Mouse (Mus musculus): ENCODE measurements around the gene Ubox5. TPM values are rescaled to one million over a fixed set of nuclear protein-coding genes. Genes with fewer than 3 reads are reported as not detected.

Ubox5 gene
- polyA plus RNA-seq, 1 experiment from 2014 or later, result 10.8 TPM

DNA sequence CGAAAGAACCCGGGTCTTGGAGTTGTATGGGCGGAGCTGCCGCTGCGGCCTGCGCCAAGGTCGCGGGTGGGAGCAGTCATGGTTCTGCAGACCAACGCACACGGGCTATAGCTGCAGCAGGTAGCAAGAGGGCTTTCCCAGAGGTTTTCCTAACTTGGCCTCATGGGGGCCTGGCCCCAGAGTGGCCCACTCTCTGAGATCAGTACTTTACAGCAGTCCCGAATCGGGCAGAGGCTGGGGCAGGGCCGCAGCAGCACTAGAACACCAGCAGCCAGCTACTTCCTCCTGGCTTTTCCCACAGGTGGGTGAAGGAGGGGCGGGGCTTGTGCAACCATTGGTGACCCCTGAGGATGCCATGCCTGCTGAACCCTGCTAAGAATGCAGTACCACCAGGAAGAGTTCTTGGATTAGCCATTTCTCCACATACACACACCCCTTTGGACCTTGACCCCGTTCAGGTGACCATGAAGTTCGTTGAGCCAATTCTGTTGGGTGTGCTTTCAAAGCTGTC, 8.3 kb upstream of the Ubox5 start:
- 26% methylated on average over 16 of the region's 16 CpGs for WGBS
- Histone ChIP-seq H3K27me3 (ENCODE audit: control insufficient read depth, insufficient read depth, low read depth, low read length) (peaks cover 37% of the 10 kb centered on the region), H3K4me2 (ENCODE audit: low read depth, low read length) (no peak overlapping the region), H3K4me1 (replicated peaks; ENCODE audit: control insufficient read depth, insufficient read depth, low read length) (peaks cover 17% of the 10 kb centered on the region), H3K27ac (ENCODE audit: low read length) (no peak overlapping the region), H3K36me3 (ENCODE audit: control insufficient read depth, insufficient read depth, low read length) (no peaks in the 10 kb centered on the region), H3K4me3 (ENCODE audit: low read length) (no peak overlapping the region), H3K9me3 (ENCODE audit: control insufficient read depth, low read length) (no peaks in the 10 kb centered on the region), H3K9ac (ENCODE audit: low read length) (no peak overlapping the region)
- ATAC-seq (ENCODE audit: low read depth), result no peak

DNA sequence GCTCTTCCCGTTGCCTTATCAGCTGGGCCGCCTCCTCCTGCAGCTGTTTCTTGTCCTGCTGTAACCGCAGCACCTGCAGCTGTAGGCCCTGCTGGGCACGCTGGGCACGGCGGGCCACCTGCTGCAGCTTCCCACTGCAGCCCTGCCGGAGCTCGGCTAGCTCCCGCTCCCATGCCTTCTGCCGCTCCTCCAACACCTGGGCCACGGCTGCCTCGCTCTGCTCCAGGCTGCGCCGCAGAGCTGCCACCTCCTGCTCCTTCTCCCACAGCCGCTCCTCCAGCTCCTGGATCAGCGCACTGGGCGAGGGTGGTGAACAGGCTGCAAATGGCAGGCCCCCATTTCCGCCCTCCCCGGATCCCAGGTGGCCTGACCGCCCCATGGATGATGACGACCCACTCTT, 6.0 kb upstream of the Ubox5 start:
- H3K27me3 ChIP-seq (ENCODE audit: control insufficient read depth, insufficient read depth, low read depth, low read length), result peaks cover 37% of the 10 kb centered on the region
- H3K9me3 ChIP-seq (ENCODE audit: control insufficient read depth, low read length), result no peaks in the 10 kb centered on the region
- peak overlapping the region; percentile 77; the same call in 1 of the 2 replicates for H3K4me2 ChIP-seq (ENCODE audit: low read depth, low read length)
- H3K36me3 ChIP-seq (ENCODE audit: control insufficient read depth, insufficient read depth, low read length), result no peaks in the 10 kb centered on the region
- WGBS, result 24% methylated on average over 21 of the region's 21 CpGs
- H3K4me3 ChIP-seq (ENCODE audit: low read length), result peak overlapping the region; percentile 48
- peak; percentile 34; the same call in 1 of the 2 replicates for ATAC-seq (ENCODE audit: low read depth)
- H3K4me1 ChIP-seq (replicated peaks; ENCODE audit: control insufficient read depth, insufficient read depth, low read length), result peaks cover 14% of the 10 kb centered on the region
- H3K27ac ChIP-seq (ENCODE audit: low read length), result no peak overlapping the region
- H3K9ac ChIP-seq (ENCODE audit: low read length), result no peak overlapping the region

DNA sequence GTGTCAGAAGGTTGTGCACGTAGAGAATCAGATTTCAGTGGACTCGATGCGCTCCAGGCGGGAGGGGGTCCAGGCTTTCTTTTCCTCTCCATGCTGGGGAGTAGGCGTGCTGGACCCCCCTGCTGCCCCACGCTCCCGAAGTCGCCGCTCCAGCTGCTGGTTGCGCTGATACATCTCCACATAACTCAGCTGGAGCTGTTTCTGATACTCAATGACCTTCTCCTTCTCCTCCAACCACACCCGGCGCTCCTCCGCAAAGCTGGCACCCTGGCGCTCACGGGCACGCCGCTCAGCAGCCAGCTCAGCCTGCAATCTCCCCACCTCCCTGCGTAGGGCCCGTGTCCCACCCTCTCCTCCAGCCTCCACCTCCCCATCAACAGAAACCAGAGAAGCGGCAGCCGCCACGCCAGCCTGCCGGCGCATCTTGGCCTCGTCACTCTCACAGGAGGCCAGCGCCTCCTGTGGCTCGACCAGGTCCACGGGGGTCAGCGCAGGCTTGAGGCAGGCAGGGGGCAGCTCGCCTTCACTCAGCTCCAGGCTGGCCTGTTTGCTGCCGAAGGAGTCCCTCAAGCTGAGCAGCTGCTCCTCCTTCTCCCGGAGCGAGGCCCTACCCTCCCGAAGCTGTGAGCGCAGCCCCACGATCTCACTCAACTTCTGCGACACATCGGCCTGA, 5.0 kb upstream of the Ubox5 start:
- ATAC-seq (ENCODE audit: low read depth), result peak; percentile 62
- Histone ChIP-seq H3K4me3 (ENCODE audit: low read length) (peak overlapping the region; percentile 48), H3K27ac (ENCODE audit: low read length) (no peak overlapping the region), H3K4me1 (replicated peaks; ENCODE audit: control insufficient read depth, insufficient read depth, low read length) (peaks cover 14% of the 10 kb centered on the region), H3K9ac (ENCODE audit: low read length) (peak overlapping the region; percentile 61), H3K36me3 (ENCODE audit: control insufficient read depth, insufficient read depth, low read length) (no peaks in the 10 kb centered on the region), H3K27me3 (ENCODE audit: control insufficient read depth, insufficient read depth, low read depth, low read length) (peaks cover 37% of the 10 kb centered on the region), H3K9me3 (ENCODE audit: control insufficient read depth, low read length) (no peaks in the 10 kb centered on the region), H3K4me2 (ENCODE audit: low read depth, low read length) (peak overlapping the region; percentile 77)
- 2% methylated on average over 38 of the region's 38 CpGs for WGBS

DNA sequence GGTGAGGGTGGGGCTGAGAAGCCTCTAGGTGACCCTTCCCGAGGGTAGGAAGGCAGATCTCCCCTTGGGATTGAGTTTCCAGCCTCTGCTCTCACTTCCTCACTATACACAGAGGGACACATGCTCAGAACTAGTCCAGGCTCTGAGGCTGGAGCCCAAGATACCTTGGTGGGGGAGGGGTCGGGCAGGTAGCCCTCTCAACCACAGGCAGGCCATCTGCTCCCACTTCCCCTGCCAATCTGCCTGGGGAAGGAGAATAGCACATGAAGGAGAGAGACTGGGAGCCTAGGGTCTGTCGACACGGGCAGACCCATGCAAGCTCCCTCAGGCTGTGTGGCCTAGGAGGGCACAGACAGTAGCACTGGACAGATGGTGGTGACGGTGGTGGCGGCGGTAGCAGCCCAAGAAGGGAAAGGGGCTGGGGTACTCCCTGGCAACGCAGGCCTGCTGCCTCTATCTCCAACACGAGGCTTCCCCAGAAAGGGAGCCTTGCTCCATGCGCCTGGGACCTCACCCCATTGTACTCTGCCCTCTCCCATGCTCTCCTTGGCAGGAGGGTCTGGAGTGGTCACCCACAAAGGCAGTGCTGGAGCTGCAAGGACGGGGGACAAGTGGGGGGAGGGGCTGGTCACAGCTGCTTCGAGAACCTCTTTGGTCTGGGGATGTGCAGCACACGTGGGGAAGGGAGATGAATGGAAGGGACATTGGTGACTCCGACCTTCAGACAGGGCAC, 4.3 kb upstream of the Ubox5 start:
- Histone ChIP-seq H3K4me3 (ENCODE audit: low read length) (peak overlapping the region; percentile 48), H3K9me3 (ENCODE audit: control insufficient read depth, low read length) (no peaks in the 10 kb centered on the region), H3K27ac (ENCODE audit: low read length) (no peak overlapping the region), H3K4me1 (replicated peaks; ENCODE audit: control insufficient read depth, insufficient read depth, low read length) (peaks cover 15% of the 10 kb centered on the region), H3K27me3 (ENCODE audit: control insufficient read depth, insufficient read depth, low read depth, low read length) (peaks cover 37% of the 10 kb centered on the region), H3K36me3 (ENCODE audit: control insufficient read depth, insufficient read depth, low read length) (no peaks in the 10 kb centered on the region), H3K9ac (ENCODE audit: low read length) (peak overlapping the region; percentile 61; the same call in 1 of the 2 replicates), H3K4me2 (ENCODE audit: low read depth, low read length) (peak overlapping the region; percentile 77)
- WGBS, result 25% methylated on average over 14 of the region's 14 CpGs
- no peak for ATAC-seq (ENCODE audit: low read depth)

DNA sequence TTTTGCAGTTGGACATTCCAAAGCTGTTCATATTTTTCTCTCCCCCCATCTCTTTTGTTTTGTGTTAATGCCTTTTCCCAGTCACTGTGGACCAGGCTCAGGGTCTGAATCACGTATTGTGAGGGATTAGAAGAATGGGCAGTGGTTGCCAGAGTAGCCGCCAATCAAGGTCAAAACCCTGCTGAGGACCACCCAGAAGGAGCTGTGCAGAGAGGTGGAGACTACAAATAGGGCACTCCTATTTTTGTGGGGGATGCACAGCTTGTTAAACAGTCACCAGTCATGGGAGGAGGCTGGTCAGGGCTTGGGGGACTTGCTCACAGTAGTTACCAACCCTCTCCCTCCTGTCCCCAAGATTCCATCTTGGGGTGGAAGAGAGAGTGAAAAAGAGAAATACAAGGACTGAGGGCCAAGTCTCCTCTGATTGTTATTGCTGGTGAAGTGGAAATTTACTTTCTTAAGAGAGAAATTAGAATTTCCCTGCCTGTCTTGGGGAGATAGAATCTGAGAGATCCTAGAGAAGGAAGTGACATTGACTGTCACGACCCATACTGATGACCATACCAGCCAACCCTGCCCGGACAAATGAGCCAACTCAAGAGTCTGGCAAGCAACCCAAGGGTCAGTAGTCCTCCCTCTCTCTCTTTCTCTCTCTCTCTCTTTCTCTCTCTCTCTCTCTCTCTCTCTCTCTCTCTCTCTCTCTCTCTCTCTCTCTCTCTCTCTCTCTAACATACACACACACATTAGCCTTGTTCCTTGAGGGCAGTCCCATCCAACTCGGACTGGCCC, 3.2 kb upstream of the Ubox5 start:
- H3K4me3 ChIP-seq (ENCODE audit: low read length), result no peak overlapping the region
- whole genome bisulfite sequencing, result 51% methylated on average over 5 of the region's 5 CpGs
- no peak overlapping the region for H3K27ac ChIP-seq (ENCODE audit: low read length)
- no peak overlapping the region for H3K9ac ChIP-seq (ENCODE audit: low read length)
- no peaks in the 10 kb centered on the region for H3K36me3 ChIP-seq (ENCODE audit: control insufficient read depth, insufficient read depth, low read length)
- H3K27me3 ChIP-seq (ENCODE audit: control insufficient read depth, insufficient read depth, low read depth, low read length), result peaks cover 37% of the 10 kb centered on the region
- H3K4me1 ChIP-seq (replicated peaks; ENCODE audit: control insufficient read depth, insufficient read depth, low read length), result peaks cover 20% of the 10 kb centered on the region
- no peak overlapping the region for H3K4me2 ChIP-seq (ENCODE audit: low read depth, low read length)
- ATAC-seq (ENCODE audit: low read depth), result no peak
- no peaks in the 10 kb centered on the region for H3K9me3 ChIP-seq (ENCODE audit: control insufficient read depth, low read length)

DNA sequence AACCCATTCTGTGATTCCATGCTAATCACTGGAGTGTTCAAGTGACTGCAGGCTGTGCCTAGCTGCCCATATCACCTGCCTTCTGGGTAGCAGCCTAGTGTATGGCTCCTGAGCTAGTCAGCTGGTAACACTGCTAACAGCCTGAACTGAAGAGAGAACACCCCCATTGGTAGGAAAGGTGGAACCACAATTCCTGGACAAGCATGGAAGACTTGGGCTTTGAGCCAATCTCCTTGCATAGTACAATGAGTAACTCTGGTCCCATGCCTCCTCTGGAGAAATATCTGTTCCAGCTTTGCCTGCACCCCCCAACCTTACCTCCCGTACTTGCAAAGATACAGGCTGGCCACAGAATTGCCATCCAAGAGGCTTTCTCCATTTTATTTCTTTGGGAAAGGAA, 2.6 kb upstream of the Ubox5 start:
- H3K36me3 ChIP-seq (ENCODE audit: control insufficient read depth, insufficient read depth, low read length), result peaks cover 2% of the 10 kb centered on the region
- H3K27me3 ChIP-seq (ENCODE audit: control insufficient read depth, insufficient read depth, low read depth, low read length), result peaks cover 37% of the 10 kb centered on the region
- H3K4me2 ChIP-seq (ENCODE audit: low read depth, low read length), result no peak overlapping the region
- H3K9ac ChIP-seq (ENCODE audit: low read length), result no peak overlapping the region
- 69% methylated on average over 1 of the region's 1 CpGs for WGBS
- H3K27ac ChIP-seq (ENCODE audit: low read length), result no peak overlapping the region
- ATAC-seq (ENCODE audit: low read depth), result no peak
- H3K9me3 ChIP-seq (ENCODE audit: control insufficient read depth, low read length), result no peaks in the 10 kb centered on the region
- H3K4me1 ChIP-seq (replicated peaks; ENCODE audit: control insufficient read depth, insufficient read depth, low read length), result peaks cover 20% of the 10 kb centered on the region
- H3K4me3 ChIP-seq (ENCODE audit: low read length), result no peak overlapping the region

DNA sequence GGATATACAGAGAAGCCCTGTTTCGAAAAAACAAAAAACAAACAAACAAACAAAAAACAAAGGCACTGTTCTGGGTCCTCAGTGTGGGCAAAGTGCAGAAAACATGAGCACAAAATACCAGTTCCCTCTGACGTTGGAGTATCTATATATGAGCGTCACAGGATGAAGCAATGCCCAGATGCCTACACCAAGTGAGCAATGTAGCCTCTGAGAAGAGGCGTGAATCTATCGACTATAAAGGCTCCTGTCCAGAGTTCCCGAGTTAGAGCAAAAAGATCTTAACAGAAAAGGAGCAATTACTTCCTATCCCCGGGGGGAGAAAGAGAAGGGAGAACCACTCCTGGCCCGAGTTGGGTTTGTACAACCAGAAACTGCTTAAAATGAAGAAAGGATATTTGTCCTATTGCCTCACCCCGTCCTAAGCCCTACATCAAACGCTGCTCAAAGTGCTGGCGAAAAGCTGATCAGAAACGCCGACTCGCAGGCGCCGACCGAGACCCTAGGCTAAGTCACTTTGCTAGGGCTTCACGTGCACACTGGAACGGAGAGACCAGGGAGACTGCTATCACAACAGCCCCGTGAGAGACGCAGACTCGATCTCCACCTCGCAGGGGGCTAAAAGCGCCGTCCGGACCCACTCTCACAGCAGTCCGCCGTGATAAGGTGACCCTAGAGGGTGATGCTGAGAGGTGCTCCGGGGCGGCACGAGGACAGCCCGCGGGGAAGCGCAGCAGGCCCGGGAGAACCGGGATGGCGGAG, 579 bp downstream of the Ubox5 start:
- WGBS, result under 1% methylated on average over 37 of the region's 37 CpGs
- peak overlapping the region; percentile 64 for H3K27ac ChIP-seq (ENCODE audit: low read length)
- peak; percentile 62 for ATAC-seq (ENCODE audit: low read depth)

DNA sequence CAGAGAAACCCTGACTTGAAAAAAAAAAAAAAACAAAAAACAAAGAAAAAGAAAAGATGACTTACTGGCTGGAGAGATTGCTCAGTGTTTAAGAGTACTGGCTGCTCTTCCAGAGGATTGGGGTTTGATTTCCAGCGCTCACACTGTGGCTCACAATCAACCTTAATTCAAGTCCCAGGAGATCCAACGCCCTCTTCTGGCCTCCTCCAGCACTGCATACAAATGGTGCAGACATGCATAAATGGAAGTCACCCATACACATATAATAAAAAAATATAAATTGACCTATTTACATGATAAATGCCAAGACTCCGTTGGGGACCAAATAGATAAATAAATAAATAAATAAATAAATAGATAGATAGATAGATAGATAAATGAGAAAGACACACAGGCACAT, 1.4 kb downstream of the Ubox5 start:
- Histone ChIP-seq H3K27ac (ENCODE audit: low read length) (no peak overlapping the region), H3K4me3 (ENCODE audit: low read length) (no peak overlapping the region), H3K9me3 (ENCODE audit: control insufficient read depth, low read length) (no peaks in the 10 kb centered on the region), H3K9ac (ENCODE audit: low read length) (no peak overlapping the region), H3K36me3 (ENCODE audit: control insufficient read depth, insufficient read depth, low read length) (peaks cover 8% of the 10 kb centered on the region), H3K4me2 (ENCODE audit: low read depth, low read length) (peak overlapping the region; percentile 89), H3K27me3 (ENCODE audit: control insufficient read depth, insufficient read depth, low read depth, low read length) (no peaks in the 10 kb centered on the region; the same call in 1 of the 2 replicates), H3K4me1 (replicated peaks; ENCODE audit: control insufficient read depth, insufficient read depth, low read length) (peaks cover 6% of the 10 kb centered on the region)
- no peak for ATAC-seq (ENCODE audit: low read depth)
- 52% methylated on average over 3 of the region's 3 CpGs for WGBS

More for the DNA sequence above, 579 bp downstream of the Ubox5 start:
- Histone ChIP-seq H3K9ac (ENCODE audit: low read length) (peak overlapping the region; percentile 96), H3K4me1 (replicated peaks; ENCODE audit: control insufficient read depth, insufficient read depth, low read length) (peaks cover 7% of the 10 kb centered on the region), H3K4me3 (ENCODE audit: low read length) (peak overlapping the region; percentile 97), H3K9me3 (ENCODE audit: control insufficient read depth, low read length) (no peaks in the 10 kb centered on the region), H3K4me2 (ENCODE audit: low read depth, low read length) (peak overlapping the region; percentile 89), H3K36me3 (ENCODE audit: control insufficient read depth, insufficient read depth, low read length) (peaks cover 8% of the 10 kb centered on the region), H3K27me3 (ENCODE audit: control insufficient read depth, insufficient read depth, low read depth, low read length) (peaks cover 8% of the 10 kb centered on the region)

All from lung, embryonic 16.5 days (tissue).